Mouse (Mus musculus) heart, postnatal 0 days (tissue): ENCODE data around the gene Rag2.

Source experiments
- CTCF ChIP-seq: IDR thresholded peaks from 2 replicates; pipeline ENCODE4 v1.5.1; 2016; ENCODE audit warnings: antibody characterized with exemption, control low read depth, low read depth
- EP300 ChIP-seq: IDR thresholded peaks from 2 replicates; pipeline ENCODE4 v1.6.1; 2016; ENCODE audit warnings: antibody characterized with exemption, low read depth

DNA sequence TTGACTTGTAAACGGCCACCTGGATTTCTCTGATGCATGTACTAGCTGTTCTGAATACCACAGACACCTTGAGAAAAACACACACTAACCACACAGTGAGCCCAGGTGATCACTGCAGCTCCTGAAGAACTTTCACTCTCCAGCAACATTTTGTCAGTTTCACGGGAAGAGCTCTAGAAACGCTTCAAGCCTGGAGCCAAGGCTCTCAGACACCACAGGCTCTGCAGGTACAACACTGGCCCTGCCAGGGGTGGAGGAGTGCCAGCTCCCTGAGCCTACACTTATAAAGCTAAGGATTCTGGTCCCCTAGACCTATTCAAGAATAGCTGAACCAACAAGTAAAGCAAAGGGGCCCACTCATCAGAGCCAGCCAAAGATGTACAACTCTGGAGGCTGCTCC, 43.1 kb upstream of the Rag2 start:
- TF ChIP-seq EP300: no peak
- no peak for TF ChIP-seq CTCF
